Mouse (Mus musculus) neural tube, embryonic 13.5 days (tissue): Measurements from ENCODE around the gene Ifitm2. TPM values are rescaled to one million over a fixed set of nuclear protein-coding genes. Genes with fewer than 3 reads are reported as not detected.

ENCODE experiments used
- ATAC-seq: fragments of 200-750 bp; cut with Nextera tagmentation; 2 replicates; pipeline ENCODE4 v1.8.0; 2017; ENCODE audit warnings: low read depth, mild to moderate bottlenecking, moderate TSS enrichment, moderate library complexity
- H3K27ac ChIP-seq: fragments of 300-500 bp; sonication (generic); replicated peaks from 2 replicates; pipeline ENCODE4 v1.5.1; 2015; ENCODE audit warnings: moderate library complexity, mild to moderate bottlenecking, inconsistent platforms
- H3K27me3 ChIP-seq: fragments of 300-500 bp; sonication (generic); 2 replicates; pipeline ENCODE4 v1.6.1; 2015; ENCODE audit warnings: mild to moderate bottlenecking, inconsistent platforms
- H3K36me3 ChIP-seq: fragments of 300-500 bp; sonication (generic); 2 replicates; pipeline ENCODE4 v1.6.1; 2015; ENCODE audit warnings: mild to moderate bottlenecking, inconsistent platforms
- H3K4me1 ChIP-seq: fragments of 300-500 bp; sonication (generic); replicated peaks from 2 replicates; pipeline ENCODE4 v1.6.1; 2015; ENCODE audit warnings: inconsistent platforms
- H3K4me2 ChIP-seq: fragments of 300-500 bp; sonication (generic); 2 replicates; pipeline ENCODE4 v1.6.1; 2015; ENCODE audit warnings: inconsistent platforms, mild to moderate bottlenecking, moderate library complexity
- H3K4me3 ChIP-seq: fragments of 300-500 bp; sonication (generic); 2 replicates; pipeline ENCODE4 v1.5.1; 2015; ENCODE audit warnings: mild to moderate bottlenecking, inconsistent platforms
- H3K9ac ChIP-seq: fragments of 300-500 bp; sonication (generic); 2 replicates; pipeline ENCODE4 v1.6.1; 2015; ENCODE audit warnings: moderate library complexity, mild to moderate bottlenecking, inconsistent platforms
- H3K9me3 ChIP-seq: fragments of 300-500 bp; sonication (generic); 2 replicates; pipeline ENCODE4 v1.6.1; 2016; ENCODE audit warnings: inconsistent platforms
- WGBS: fragments of 180-500 bp; shearing (Covaris S2); methylation state at CpG from one replicate; pipeline ENCODE4 v1.1.7; 2015; 5-methylcytosine and 5-hydroxymethylcytosine counted together
- polyA plus RNA-seq: library from polyadenylated mRNA; unstranded; fragments of >200 nt; fragmentation: Nextera tagmentation; extraction: Ambion mirVana; gene quantifications from 2 replicates; pipeline ENCODE4 v1.2.1, GENCODE M21; 2015

Ifitm2 gene
- polyA plus RNA-seq, 1 experiment from 2014 or later, result 271 TPM

DNA sequence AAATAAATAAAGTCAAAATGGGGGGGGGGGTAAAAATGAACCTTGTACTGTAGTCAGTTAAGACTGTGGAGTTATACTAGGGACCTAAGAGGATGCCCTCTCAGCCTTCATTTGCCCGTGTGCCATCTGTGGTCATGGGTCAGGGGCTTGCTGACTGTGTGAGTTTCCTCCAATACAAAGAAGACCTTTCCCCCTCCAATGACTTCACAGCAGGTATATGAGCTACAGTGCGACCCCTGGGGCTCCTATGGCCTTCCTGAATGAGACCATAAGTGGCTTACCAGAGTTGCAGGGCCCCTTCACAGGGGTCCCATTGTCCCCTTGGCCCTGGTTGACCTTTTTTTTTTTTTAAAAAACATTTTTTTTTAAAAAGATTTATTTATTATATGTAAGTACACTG lies 5.6 kb upstream of the Ifitm2 start:
- no peaks in the 10 kb centered on the region for H3K36me3 ChIP-seq
- H3K9me3 ChIP-seq, result no peaks in the 10 kb centered on the region
- no peak overlapping the region for H3K4me3 ChIP-seq
- H3K4me1 ChIP-seq, result peaks cover 13% of the 10 kb centered on the region
- ATAC-seq, result no peak
- H3K4me2 ChIP-seq, result no peak overlapping the region
- no peak overlapping the region for H3K9ac ChIP-seq
- WGBS, result 44% methylated on average over 2 of the region's 2 CpGs
- no peaks in the 10 kb centered on the region for H3K27me3 ChIP-seq
- H3K27ac ChIP-seq, result no peak overlapping the region

DNA sequence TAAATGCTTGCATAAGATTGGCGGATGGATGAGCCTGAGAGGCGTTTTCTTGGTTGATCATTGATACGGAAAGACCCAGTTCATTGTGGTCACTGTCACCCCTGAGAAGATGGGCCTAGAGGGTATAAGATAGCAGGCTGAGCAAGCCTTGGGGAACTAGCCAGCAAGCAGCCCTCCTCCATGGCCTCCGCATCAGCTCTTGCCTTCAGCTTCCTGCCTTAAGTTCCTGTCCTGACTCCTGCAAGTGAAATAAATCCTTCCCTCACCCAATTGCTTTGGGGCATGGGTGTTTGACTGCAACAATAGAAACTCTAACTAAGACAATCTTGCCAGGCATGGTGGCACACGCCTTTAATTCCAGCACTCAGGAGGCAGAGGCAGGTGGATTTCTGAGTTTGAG lies 4.2 kb upstream of the Ifitm2 start:
- ATAC-seq, result no peak
- no peak overlapping the region for H3K9ac ChIP-seq
- no peaks in the 10 kb centered on the region for H3K27me3 ChIP-seq
- no peak overlapping the region for H3K27ac ChIP-seq
- H3K36me3 ChIP-seq, result no peaks in the 10 kb centered on the region
- no peak overlapping the region for H3K4me2 ChIP-seq
- no peaks in the 10 kb centered on the region for H3K9me3 ChIP-seq
- no peak overlapping the region for H3K4me3 ChIP-seq
- H3K4me1 ChIP-seq, result peaks cover 13% of the 10 kb centered on the region
- WGBS, result 50% methylated on average over 5 of the region's 5 CpGs

DNA sequence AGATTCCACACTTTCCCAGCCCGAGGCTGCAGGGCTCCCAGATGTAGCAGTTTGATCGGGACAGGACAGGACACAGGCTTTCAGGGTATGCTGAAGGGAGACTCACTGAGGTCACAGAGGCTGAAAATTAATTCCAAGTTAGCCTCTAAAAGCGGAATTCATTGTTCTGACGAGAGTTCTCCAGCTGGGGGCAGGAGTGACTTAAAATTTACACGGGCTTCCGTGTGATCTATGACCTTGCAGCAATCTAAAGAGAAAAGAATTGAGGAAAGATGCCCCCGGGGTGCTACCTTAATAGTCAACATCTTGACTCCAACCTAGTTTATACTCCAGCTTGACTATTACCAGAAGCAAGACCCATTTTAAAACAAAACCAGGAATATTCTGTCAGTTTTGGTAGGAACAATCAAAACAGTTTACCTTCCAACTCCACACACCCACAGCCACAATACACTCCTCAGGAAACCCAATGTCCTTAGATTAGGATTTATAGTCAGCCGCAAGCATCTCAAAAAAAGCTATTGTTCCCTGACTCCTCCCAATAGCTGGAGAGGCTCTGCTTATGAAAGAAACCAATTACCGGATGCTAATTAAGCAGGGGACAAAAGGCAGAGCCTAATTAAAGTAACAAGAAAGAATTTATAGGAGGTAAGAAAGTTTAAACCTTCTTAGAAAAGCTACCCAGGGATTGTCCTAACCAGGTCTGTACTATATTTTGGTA lies 3.6 kb upstream of the Ifitm2 start:
- Histone ChIP-seq H3K27me3 (no peaks in the 10 kb centered on the region), H3K27ac (no peak overlapping the region), H3K9me3 (no peaks in the 10 kb centered on the region), H3K4me3 (no peak overlapping the region), H3K4me1 (peaks cover 17% of the 10 kb centered on the region), H3K36me3 (no peaks in the 10 kb centered on the region), H3K9ac (no peak overlapping the region), H3K4me2 (no peak overlapping the region)
- 2% methylated on average over 9 of the region's 9 CpGs for WGBS
- 0 out of 2 replicates have a peak, but pooled peaks have one; percentile 36 for ATAC-seq

DNA sequence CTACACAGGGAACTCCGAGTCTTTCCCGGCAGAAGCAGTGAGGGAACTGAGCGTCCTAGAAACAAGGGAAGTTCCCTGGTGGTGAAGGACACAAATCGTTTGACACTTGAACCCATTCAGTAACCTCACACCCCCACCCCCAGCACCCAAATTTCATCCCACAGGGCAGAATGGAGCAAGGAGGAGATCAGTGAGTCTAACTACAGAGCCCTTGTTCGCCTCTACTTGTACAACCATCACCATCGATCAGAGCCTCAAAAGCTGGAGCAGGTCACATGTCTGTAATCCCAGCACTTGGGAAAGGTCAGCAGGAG lies 726 bp upstream of the Ifitm2 start:
- no peak overlapping the region for H3K4me3 ChIP-seq
- no peak overlapping the region for H3K9ac ChIP-seq
- H3K27ac ChIP-seq, result peak overlapping the region; percentile 38; the same call in 1 of the 2 replicates
- peaks cover 28% of the 10 kb centered on the region for H3K4me1 ChIP-seq
- 61% methylated on average over 6 of the region's 6 CpGs for WGBS
- ATAC-seq, result no peak
- no peaks in the 10 kb centered on the region for H3K27me3 ChIP-seq
- no peaks in the 10 kb centered on the region for H3K36me3 ChIP-seq
- 0 out of 2 replicates have a peak overlapping the region, but pooled peaks have one; percentile 55 for H3K4me2 ChIP-seq
- H3K9me3 ChIP-seq, result no peaks in the 10 kb centered on the region

DNA sequence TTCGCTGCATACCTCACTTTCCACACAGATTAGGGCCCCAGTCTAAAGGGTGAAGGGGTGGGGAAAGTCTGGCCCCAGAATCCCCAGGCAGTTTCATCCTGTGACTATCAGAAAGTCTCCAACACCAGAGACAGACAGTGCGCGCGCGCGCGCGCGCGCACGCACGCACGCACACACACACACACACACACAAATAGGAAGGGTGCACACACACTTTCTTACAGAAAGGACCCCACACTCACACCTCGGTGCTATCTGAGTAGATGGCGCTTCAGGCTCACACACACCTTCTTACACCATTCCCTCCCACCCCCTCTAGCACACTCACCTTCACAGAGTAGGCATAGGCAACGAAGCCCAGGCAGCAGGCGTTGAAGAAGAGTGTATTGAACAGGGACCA lies 445 bp downstream of the Ifitm2 start:
- Histone ChIP-seq H3K4me3 (peak overlapping the region; percentile 35), H3K27me3 (no peaks in the 10 kb centered on the region), H3K4me1 (peaks cover 40% of the 10 kb centered on the region), H3K36me3 (no peaks in the 10 kb centered on the region), H3K4me2 (peak overlapping the region; percentile 55), H3K27ac (peak overlapping the region; percentile 38; the same call in 1 of the 2 replicates), H3K9ac (peak overlapping the region; percentile 62), H3K9me3 (no peaks in the 10 kb centered on the region)
- ATAC-seq, result peak; percentile 45; the same call in 1 of the 2 replicates
- 21% methylated on average over 17 of the region's 17 CpGs for WGBS

DNA sequence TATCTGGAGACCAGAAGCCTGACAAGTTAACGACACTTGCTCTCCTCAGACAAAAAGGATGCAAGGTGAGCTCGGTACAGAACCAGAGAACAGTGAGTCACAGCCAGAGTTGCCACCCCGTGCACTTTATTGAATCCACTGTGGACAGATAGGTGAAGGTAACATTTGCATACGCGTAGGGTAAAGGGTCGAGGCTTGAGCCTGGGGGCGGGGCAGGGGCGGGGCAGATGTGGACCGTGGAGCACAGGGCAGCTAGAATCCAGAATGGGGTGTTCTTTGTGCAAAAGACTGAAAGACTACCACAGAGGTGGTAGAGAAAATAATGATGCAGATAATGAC lies 1.1 kb downstream of the Ifitm2 start:
- Histone ChIP-seq H3K36me3 (no peaks in the 10 kb centered on the region), H3K9me3 (no peaks in the 10 kb centered on the region), H3K4me2 (peak overlapping the region; percentile 55), H3K27ac (no peak overlapping the region), H3K9ac (peak overlapping the region; percentile 62), H3K4me3 (peak overlapping the region; percentile 35), H3K4me1 (peaks cover 40% of the 10 kb centered on the region), H3K27me3 (no peaks in the 10 kb centered on the region)
- ATAC-seq, result no peak
- 8% methylated on average over 9 of the region's 9 CpGs for WGBS

DNA sequence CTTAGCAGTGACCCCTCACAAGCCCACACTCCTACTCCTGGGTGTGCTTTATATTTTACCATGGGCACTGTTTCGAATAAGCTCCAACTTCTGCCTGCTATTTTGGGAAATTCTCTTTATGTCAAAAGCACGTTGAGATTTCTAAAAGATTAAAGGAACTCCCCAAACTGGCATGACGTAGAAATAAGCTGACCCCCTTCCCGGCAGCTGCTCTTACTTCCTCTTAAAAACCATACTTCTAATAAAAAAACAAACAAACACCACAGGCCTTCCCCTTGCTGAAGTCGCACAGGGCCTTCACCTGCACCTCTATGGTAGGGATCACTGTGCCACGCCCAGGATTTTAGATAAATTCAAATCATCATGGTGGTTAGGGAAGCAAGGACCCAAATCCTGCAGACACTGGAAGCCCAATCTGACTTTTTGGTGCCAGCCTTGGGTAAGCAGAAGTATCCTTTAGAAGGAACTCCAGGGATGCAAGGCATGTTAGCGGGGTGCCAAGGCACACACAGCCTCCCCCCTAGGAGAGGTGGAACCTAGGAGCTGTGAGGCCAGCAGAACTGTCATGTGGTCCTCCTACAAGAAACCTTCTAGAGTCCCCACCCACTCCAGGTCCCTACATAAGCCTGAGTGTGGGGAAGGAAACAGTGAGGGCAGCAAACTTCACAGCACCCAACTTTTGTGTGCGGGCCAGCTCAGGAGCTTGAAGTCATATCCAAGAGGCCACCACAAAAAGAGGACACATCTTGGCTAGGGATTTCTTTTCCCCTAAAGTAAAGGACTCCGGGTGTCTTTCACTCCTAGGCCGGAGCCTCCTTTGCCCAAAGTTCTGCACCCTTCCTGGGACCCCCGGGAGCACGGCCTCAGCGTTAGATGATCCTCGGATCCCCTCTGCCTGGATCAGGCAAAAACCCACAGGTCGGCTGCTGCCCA lies 1.7 kb downstream of the Ifitm2 start:
- peak overlapping the region; percentile 62 for H3K9ac ChIP-seq
- H3K27ac ChIP-seq, result no peak overlapping the region
- peaks cover 34% of the 10 kb centered on the region for H3K4me1 ChIP-seq
- no peak for ATAC-seq
- no peaks in the 10 kb centered on the region for H3K27me3 ChIP-seq
- peak overlapping the region; percentile 35 for H3K4me3 ChIP-seq
- H3K36me3 ChIP-seq, result no peaks in the 10 kb centered on the region
- peak overlapping the region; percentile 55 for H3K4me2 ChIP-seq
- WGBS, result 69% methylated on average over 15 of the region's 15 CpGs
- no peaks in the 10 kb centered on the region for H3K9me3 ChIP-seq

DNA sequence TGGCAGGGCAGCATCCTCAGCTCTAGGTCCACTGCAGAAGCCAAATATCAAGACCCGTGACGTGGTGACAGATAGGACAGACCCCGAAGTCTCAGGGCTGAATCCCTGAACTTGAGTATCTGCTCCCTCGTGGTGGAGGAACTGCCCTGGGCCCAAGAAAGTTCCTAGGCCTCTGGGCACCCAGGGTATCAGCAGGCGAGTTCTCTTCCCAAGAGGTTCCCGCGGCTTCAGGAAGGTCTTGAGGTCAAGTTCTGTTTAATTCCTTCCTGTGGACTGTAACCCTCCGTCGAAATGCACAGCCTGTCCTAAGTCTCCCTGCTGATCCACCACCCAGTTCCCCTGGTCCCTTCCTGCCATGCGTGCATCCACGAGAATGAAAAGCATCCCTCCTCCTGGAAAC lies 2.7 kb downstream of the Ifitm2 start:
- no peak overlapping the region for H3K4me2 ChIP-seq
- WGBS, result 84% methylated on average over 11 of the region's 11 CpGs

DNA sequence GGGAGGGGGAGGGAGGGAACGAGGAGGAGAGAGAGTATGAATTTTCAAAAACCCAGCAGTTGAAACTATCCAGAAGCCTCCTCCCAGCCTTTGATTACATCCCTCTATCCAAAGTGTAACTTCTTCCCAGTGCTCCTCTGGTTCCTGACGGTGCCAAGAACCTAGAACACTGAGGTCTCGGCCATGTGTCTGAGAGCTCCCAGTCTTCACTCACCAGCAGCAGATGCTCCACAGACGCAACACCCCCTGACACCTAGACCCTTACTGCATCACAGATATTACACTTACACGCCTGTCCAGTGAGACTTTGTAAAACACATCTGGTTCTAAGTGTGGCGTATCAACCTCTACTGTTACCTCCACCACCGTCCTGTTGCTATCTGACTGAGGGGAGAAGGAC lies 3.3 kb downstream of the Ifitm2 start:
- H3K36me3 ChIP-seq, result no peaks in the 10 kb centered on the region
- WGBS, result 87% methylated on average over 7 of the region's 7 CpGs
- peaks cover 31% of the 10 kb centered on the region for H3K4me1 ChIP-seq
- H3K27me3 ChIP-seq, result no peaks in the 10 kb centered on the region
- no peaks in the 10 kb centered on the region for H3K9me3 ChIP-seq
- no peak overlapping the region for H3K27ac ChIP-seq
- no peak overlapping the region for H3K9ac ChIP-seq
- H3K4me2 ChIP-seq, result no peak overlapping the region
- ATAC-seq, result no peak
- no peak overlapping the region for H3K4me3 ChIP-seq

More for the DNA sequence above, 2.7 kb downstream of the Ifitm2 start:
- no peaks in the 10 kb centered on the region for H3K27me3 ChIP-seq
- H3K4me1 ChIP-seq, result peaks cover 31% of the 10 kb centered on the region
- no peak for ATAC-seq
- H3K9me3 ChIP-seq, result no peaks in the 10 kb centered on the region
- H3K27ac ChIP-seq, result no peak overlapping the region
- no peak overlapping the region for H3K4me3 ChIP-seq
- no peak overlapping the region for H3K9ac ChIP-seq
- no peaks in the 10 kb centered on the region for H3K36me3 ChIP-seq

DNA sequence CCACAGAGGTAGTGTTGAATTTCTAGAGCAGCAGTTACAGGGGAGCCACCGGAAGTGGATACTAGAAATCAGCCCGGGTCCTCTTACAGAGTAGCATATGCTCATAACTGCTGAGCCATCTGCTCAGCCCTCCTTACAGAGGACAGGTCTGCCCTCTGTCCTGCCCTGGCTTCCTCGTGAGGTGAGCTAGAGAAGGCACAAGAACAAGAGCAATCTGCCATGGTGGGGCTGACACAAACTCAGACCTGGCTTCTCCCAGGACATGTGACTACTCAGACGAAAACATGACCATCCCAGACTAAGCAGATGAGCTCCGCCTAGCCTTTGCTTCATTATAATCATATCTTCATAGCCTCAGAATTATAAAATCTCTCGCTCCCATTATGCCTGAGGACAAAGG lies 4.0 kb downstream of the Ifitm2 start:
- no peak overlapping the region for H3K4me2 ChIP-seq
- WGBS, result 71% methylated on average over 6 of the region's 6 CpGs

DNA sequence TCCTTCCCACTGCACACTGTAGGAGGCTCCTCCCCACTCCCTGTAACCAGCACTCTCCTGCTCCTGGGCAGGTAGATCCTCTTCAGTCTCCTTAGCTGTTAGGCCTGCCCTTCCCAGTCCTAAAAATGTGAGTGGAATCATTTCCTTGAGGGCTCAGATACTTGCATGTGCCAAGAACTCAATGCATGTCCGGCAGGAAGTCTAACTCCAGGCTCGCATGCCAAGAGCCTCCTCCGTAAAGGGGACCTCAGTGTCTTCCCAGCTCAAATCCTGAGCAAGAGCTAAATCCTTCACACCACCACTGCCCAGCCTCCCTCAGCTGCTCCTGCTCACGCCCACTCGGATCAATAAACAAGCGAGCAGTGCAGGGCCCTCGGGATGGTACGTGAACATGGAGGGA lies 4.7 kb downstream of the Ifitm2 start:
- Histone ChIP-seq H3K9me3 (no peaks in the 10 kb centered on the region), H3K4me1 (peaks cover 31% of the 10 kb centered on the region), H3K9ac (no peak overlapping the region), H3K27me3 (no peaks in the 10 kb centered on the region), H3K36me3 (no peaks in the 10 kb centered on the region), H3K4me2 (no peak overlapping the region), H3K4me3 (no peak overlapping the region), H3K27ac (no peak overlapping the region)
- ATAC-seq, result no peak
- 38% methylated on average over 8 of the region's 8 CpGs for WGBS

More for the DNA sequence above, 4.0 kb downstream of the Ifitm2 start:
- no peaks in the 10 kb centered on the region for H3K9me3 ChIP-seq
- no peak overlapping the region for H3K4me3 ChIP-seq
- H3K27ac ChIP-seq, result no peak overlapping the region
- no peak for ATAC-seq
- no peaks in the 10 kb centered on the region for H3K27me3 ChIP-seq
- no peaks in the 10 kb centered on the region for H3K36me3 ChIP-seq
- H3K9ac ChIP-seq, result no peak overlapping the region
- peaks cover 31% of the 10 kb centered on the region for H3K4me1 ChIP-seq

DNA sequence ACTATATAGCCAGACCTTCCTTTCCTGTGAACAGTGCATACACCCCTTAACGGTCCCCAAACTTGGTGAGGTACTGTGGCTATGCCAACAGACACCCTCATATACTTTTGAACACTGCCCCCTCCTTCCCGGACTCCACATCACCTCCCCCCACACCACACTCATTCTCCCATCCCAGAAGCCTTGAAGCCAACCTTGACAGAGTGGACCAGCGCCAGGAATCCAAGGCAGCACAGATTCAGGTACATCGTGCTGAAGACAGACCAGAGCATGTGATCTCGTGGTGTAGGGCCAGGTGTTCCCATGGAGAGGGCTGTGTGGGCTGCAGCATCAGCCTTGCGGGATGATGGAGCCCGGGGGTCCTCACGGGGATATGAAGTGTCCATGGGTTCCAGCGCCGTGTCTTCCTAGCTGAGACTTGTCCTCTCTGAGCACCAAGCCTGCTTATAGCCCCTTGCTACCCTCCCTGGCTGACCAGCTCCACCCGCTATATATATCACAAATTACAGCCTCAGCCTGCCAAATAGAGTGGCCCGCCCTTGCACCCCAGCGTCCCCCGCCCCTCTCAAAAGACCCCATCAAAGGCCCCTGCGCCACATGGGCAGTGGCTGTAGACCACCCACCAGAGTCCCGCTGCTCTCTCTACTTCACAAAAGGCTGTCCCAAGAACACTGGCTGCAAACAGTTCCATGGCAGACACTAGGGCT lies 5.8 kb downstream of the Ifitm2 start, which contains the start of gene Ifitm5:
Gene Ifitm5, minus strand, starts transcription at position 468 of the 707 bp plus-strand sequence.
- Histone ChIP-seq H3K4me2 (no peak within 1 kb of the TSS), H3K9ac (no peak within 1 kb of the TSS), H3K27ac (no peak within 1 kb of the TSS), H3K4me1 (peaks cover 31% of the 10 kb centered on the region), H3K27me3 (no peaks in the 10 kb centered on the region), H3K36me3 (no peaks in the 10 kb centered on the region), H3K4me3 (no peak within 1 kb of the TSS), H3K9me3 (no peaks in the 10 kb centered on the region)
- 45% methylated on average over 16 of the region's 16 CpGs for WGBS
- no peak for ATAC-seq
